Mouse (Mus musculus) megakaryocyte, embryonic 14.5 days (primary cell): Measurements from ENCODE around the gene Stxbp5l. TPM values are rescaled to one million over a fixed set of nuclear protein-coding genes. Genes with fewer than 3 reads are reported as not detected.

Source experiments
- H3K27me3 ChIP-seq: replicated peaks from 2 replicates; pipeline ENCODE3; 2012; ENCODE audit warnings: inconsistent platforms
- H3K36me3 ChIP-seq: replicated peaks from 2 replicates; pipeline ENCODE3; 2012; ENCODE audit warnings: low read length, inconsistent platforms, mixed read lengths
- H3K4me1 ChIP-seq: 2 replicates; pipeline ENCODE4 v1.6.1; 2012; ENCODE audit warnings: inconsistent platforms
- H3K4me3 ChIP-seq: replicated peaks from 2 replicates; pipeline ENCODE3; 2012; ENCODE audit warnings: moderate library complexity, mild to moderate bottlenecking, inconsistent platforms
- H3K9me3 ChIP-seq: 2 replicates; pipeline ENCODE4 v1.6.1; 2012; ENCODE audit warnings: inconsistent platforms
- FLI1 ChIP-seq: IDR thresholded peaks from 2 replicates; pipeline ENCODE4 v1.6.1; 2012; ENCODE audit warnings: low read length, inconsistent platforms, mixed read lengths
- GATA1 ChIP-seq: IDR thresholded peaks from 3 replicates; pipeline ENCODE4 v1.6.1; 2012; ENCODE audit warnings: mixed read lengths, low read length, inconsistent platforms, borderline replicate concordance
- polyA plus RNA-seq: library from polyadenylated mRNA; stranded (reverse); fragments of >175 nt; gene quantifications from 2 replicates; pipeline ENCODE4 v1.2.3, GENCODE M21; 2012; ENCODE audit warnings: low replicate concordance; ENCODE audit not compliant: insufficient read depth

The Stxbp5l gene
- polyA plus RNA-seq, 1 experiment = not detected

DNA sequence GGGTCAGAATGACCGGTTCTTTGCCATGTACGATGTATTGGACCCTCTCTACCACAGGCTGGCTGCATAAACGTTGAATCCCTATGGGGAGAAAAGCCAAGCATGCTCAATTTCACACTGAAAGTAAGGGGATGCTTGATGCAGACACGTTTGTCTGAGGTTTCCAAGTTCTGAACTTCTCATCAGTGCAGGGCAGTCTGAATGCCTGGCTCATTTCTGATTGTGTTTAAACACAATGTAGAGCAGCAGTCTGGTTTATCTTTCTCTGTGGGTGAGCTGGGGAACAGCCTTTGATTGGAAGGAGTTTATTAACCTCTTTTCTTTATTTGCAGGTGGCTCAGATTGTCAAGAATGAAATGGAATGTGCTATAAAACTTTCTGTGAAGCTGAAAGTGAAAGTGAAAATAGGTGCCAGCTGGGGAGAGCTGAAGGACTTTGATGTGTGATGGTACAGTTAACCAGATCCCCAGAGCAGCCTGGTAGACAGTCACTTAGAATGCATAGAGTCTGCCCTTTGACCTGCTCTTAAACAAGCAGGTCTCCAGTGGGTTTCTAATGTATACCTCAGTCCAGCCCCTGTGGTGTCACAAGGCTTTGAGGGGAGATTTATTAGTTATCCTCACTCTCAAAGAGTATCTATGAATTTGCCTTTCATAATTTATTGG lies 290.5 kb downstream of the Stxbp5l start:
- peaks cover 69% of the 10 kb centered on the region for H3K36me3 ChIP-seq
- H3K9me3 ChIP-seq = no peaks in the 10 kb centered on the region
- H3K27me3 ChIP-seq = no peaks in the 10 kb centered on the region
- peak overlapping the region; percentile 34 for H3K4me3 ChIP-seq
- peaks cover 8% of the 10 kb centered on the region; the same call in 1 of the 2 replicates for H3K4me1 ChIP-seq
- no peak for TF ChIP-seq FLI1
- TF ChIP-seq GATA1 = no peak

DNA sequence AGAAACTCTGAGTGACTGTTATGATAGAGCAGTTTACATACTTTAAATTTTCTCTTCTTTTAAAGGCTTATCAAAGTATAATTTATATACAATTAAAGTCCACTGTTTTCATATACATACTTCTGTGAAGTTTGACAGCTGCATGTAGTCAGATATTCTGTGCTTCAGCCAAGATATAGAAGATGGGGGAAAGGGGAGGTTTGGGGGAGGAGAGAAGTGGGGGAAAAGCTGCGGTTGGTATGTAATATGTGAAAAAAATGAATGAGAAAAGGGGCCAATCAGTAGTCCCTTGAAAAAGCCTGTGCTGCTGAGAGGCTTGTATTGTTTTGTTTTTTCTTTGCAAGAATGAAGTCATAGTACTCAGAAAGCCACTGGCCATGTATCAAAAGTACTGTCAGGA lies 295.1 kb downstream of the Stxbp5l start:
- H3K36me3 ChIP-seq = peaks cover 82% of the 10 kb centered on the region
- H3K27me3 ChIP-seq = no peaks in the 10 kb centered on the region
- 0 out of 2 replicates have a peak, but pooled peaks cover 4% of the 10 kb centered on the region for H3K9me3 ChIP-seq
- no peak overlapping the region for H3K4me3 ChIP-seq
- H3K4me1 ChIP-seq = peaks cover 8% of the 10 kb centered on the region; the same call in 1 of the 2 replicates
- TF ChIP-seq GATA1 (no peak), FLI1 (no peak)

DNA sequence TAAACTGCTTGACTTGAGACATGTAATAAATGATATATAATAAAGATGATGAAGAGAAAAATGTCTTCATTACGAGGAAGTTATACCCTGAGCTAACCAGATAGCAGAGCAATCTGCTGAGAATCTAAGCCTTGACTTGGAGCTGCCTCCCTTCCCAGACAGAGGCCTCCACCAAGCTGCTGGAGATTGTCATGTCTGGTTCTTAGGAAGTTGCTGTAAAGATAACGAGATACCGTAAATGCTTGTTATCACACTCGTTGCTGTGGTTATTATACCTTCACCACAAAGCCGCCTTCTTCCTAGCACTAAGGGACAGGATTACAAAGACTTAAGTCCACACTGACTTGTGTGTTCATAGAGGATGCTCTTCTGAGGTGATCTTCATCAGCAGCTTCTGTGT lies 312.4 kb downstream of the Stxbp5l start:
- TF ChIP-seq GATA1 (no peak), FLI1 (no peak)
- peaks cover 6% of the 10 kb centered on the region for H3K4me1 ChIP-seq
- no peaks in the 10 kb centered on the region for H3K27me3 ChIP-seq
- H3K4me3 ChIP-seq = no peak overlapping the region
- H3K36me3 ChIP-seq = peaks cover 60% of the 10 kb centered on the region
- no peaks in the 10 kb centered on the region for H3K9me3 ChIP-seq

Other genes starting within 250 kb of the Stxbp5l start
- 0.89 and 1.7 TPM in 2 replicates for gene Gtf2e1, start 154.8 kb upstream of the Stxbp5l start, polyA plus RNA-seq
- 0.36 TPM in 1 of 2 replicates, not detected in the other for gene Rabl3, start 154.9 kb upstream of the Stxbp5l start, polyA plus RNA-seq
- gene Hgd, start 195.2 kb upstream of the Stxbp5l start, polyA plus RNA-seq = not detected in 2 replicates